Mouse (Mus musculus) adipocyte (in vitro differentiated cells): ENCODE results near the gene Rmnd5b.
"Not testable (repeated sequence)": the region's sequence is repeated elsewhere in the genome, so short reads cannot be mapped to it uniquely, and the experiment has no call there.

Experiments used
- DNase-seq: peaks from one replicate; pipeline ENCODE4 v3.0.0-alpha.2; 2016; ENCODE audit warnings: low spot score

Gene Rmnd5b

GRCm38 (mm10) chr11:51649111-51649888, 13.6 kb upstream of the Rmnd5b start:
- DNase-seq, result no peak

GRCm38 (mm10) chr11:51648566-51648965, 12.9 kb upstream of the Rmnd5b start:
- DNase-seq, result peak; percentile 31

GRCm38 (mm10) chr11:51646751-51647667, 11.3 kb upstream of the Rmnd5b start:
- DNase-seq, result no peak

- DNase-seq, result no peak
Measured at GRCm38 (mm10) chr11:51646245-51646644, 10.5 kb upstream of the Rmnd5b start.

- DNase-seq, result no peak
Measured at GRCm38 (mm10) chr11:51645293-51645692, 9.6 kb upstream of the Rmnd5b start.

- no peak for DNase-seq
Measured at GRCm38 (mm10) chr11:51644217-51644616, 8.5 kb upstream of the Rmnd5b start.

- DNase-seq, result no peak
Measured at GRCm38 (mm10) chr11:51643761-51644160, 8.1 kb upstream of the Rmnd5b start.

- DNase-seq, result no peak
Measured at GRCm38 (mm10) chr11:51643202-51643601, 7.5 kb upstream of the Rmnd5b start.

- DNase-seq, result no peak
Measured at GRCm38 (mm10) chr11:51640748-51641147, 5.1 kb upstream of the Rmnd5b start.

- no peak for DNase-seq
Measured at GRCm38 (mm10) chr11:51638497-51638896, 2.8 kb upstream of the Rmnd5b start.

GRCm38 (mm10) chr11:51637971-51638414, 2.3 kb upstream of the Rmnd5b start:
- no peak for DNase-seq

- DNase-seq, result peak; percentile 77
Measured at GRCm38 (mm10) chr11:51636323-51636684, 608 bp upstream of the Rmnd5b start.

- DNase-seq, result no peak
Measured at GRCm38 (mm10) chr11:51635127-51635524, 570 bp downstream of the Rmnd5b start.

- DNase-seq, result no peak
Measured at GRCm38 (mm10) chr11:51633721-51634120, 2.0 kb downstream of the Rmnd5b start.

GRCm38 (mm10) chr11:51633200-51633599, 2.5 kb downstream of the Rmnd5b start:
- DNase-seq, result not testable (repeated sequence)

- no peak for DNase-seq
Measured at GRCm38 (mm10) chr11:51632130-51632753, 3.5 kb downstream of the Rmnd5b start.

GRCm38 (mm10) chr11:51629651-51630314, 5.9 kb downstream of the Rmnd5b start:
- no peak for DNase-seq

GRCm38 (mm10) chr11:51627907-51628306, 7.8 kb downstream of the Rmnd5b start:
- DNase-seq, result no peak

GRCm38 (mm10) chr11:51627425-51627824, 8.3 kb downstream of the Rmnd5b start:
- no peak for DNase-seq

GRCm38 (mm10) chr11:51625187-51625820, 10.4 kb downstream of the Rmnd5b start:
- no peak for DNase-seq

- DNase-seq, result no peak
Measured at GRCm38 (mm10) chr11:51622971-51623491, 12.7 kb downstream of the Rmnd5b start.
